Mouse (Mus musculus): ENCODE results near the gene Fbxw4.

GRCm38 (mm10) chr19:45615415-45616213 is 44.5 kb downstream of the Fbxw4 start:
- TF ChIP-seq CTCF (IDR thresholded peaks at IDR 0.05; ENCODE audit: low read depth, low read length) (no peak), POLR2AphosphoS5 (IDR thresholded peaks at IDR 0.05; ENCODE audit: insufficient replicate concordance, low read depth, low read length) (no peak), GATA1 (IDR thresholded peaks at IDR 0.05; ENCODE audit: borderline replicate concordance, low read length) (no peak), TAL1 (conservative IDR thresholded peaks at IDR 0.05; ENCODE audit: low read depth, low read length) (no peak)
